Mouse (Mus musculus): ENCODE measurements around the gene Csnk2a1. TPM values are rescaled to one million over a fixed set of nuclear protein-coding genes. Genes with fewer than 3 reads are reported as not detected.

The Csnk2a1 gene
- 87.5 and 112 TPM in 2 replicates for polyA plus RNA-seq (2014; fragmentation: Nextera tagmentation; extraction: Ambion mirVana)

DNA sequence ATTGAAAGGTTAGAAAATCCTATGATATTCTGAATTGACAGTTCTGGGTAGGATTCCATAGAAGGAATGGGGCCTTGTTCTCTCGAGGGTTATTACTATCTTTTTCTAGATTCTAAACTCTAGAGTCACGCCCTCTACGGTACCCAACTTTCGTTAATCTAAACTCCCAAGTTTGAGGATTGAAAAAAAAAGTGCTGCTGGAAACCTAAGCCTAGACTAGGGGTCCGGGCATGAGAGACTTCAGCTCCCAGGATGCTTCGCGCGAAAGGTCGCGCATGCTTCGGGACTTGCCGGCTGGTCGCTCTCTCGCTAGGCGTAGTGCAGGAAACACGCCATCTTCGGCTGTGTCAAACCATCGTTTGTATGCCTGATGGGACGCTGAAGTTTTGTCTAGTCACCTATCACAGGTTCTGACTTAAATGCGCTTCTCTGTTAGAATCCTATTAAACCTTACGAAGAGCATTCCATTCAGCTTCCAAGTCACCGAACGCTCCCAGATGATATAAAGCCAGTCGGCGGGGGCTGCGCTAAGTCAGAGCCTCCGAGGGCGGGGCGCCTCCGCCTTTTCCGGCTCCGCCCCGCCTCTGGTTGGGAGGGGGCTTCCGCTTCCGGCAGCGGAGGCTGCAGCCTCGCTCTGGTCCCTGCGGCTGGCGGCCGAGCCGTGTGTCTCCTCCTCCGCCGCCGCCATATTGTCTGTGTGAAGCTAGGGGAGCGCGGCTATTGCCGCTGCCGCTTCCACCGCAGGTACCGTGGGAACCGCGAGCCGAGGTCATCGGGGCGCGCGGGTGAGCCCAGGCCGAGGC lies at the start of gene Csnk2a1:
Csnk2a1 (plus strand) TSS at position 592 of the 803 bp plus-strand sequence.
- Histone ChIP-seq H3K4me2 (ENCODE audit: low read length) (peak within 1 kb of the TSS; percentile 77), H3K4me1 (replicated peaks; ENCODE audit: control insufficient read depth, insufficient read depth, low read length) (peaks cover 11% of the 10 kb centered on the region), H3K27me3 (replicated peaks; ENCODE audit: control insufficient read depth, insufficient read depth, low read length) (no peaks in the 10 kb centered on the region), H3K36me3 (ENCODE audit: control insufficient read depth, insufficient read depth, low read length) (no peaks in the 10 kb centered on the region), H3K4me3 (ENCODE audit: low read depth, low read length) (peak within 1 kb of the TSS; percentile 89), H3K9me3 (ENCODE audit: control insufficient read depth, low read length) (no peaks in the 10 kb centered on the region), H3K27ac (ENCODE audit: low read depth) (peak within 1 kb of the TSS; percentile 96), H3K9ac (ENCODE audit: low read length) (peak within 1 kb of the TSS; percentile 82)
- under 1% methylated on average over 58 of the region's 58 CpGs for WGBS
- DNase-seq (ENCODE audit: low spot score) (peak; percentile 94), ATAC-seq (replicated peaks; ENCODE audit: low FRiP score, low TSS enrichment, low read depth) (peak; percentile 97)

DNA sequence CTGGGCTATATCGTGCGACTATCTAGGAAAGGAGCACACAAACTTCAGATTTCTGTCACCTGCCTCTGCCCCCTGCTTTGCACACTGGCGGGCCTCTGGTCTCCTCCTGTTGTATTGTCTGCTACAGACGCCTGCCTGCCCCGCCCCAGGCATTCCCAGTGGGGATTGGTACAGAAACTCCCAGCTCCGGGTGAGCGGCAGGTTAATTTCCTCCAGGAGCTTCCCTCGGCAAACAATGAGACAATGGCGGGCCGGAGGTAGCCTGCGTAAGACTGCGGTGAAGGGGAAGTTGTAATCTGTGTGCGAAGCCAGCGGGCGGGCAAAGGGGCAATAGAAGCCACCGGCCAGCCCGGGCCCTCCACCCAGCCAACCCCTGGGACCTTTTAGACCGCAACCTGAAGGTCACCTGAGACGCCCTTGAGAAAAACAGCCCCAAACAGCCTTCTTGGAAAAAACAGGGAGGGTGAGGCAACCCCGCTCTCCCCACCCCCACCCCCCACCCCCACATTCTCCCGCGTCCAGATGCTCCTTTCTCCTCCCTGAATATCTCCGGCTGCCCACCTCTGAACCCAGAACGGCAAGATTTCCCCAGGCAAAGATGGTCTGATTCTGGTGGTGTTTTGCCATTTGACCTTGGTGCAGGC lies 49.4 kb upstream of the Csnk2a1 start:
- ATAC-seq (replicated peaks; ENCODE audit: low FRiP score, low TSS enrichment, low read depth): peak; percentile 70
- H3K27me3 ChIP-seq (replicated peaks; ENCODE audit: control insufficient read depth, insufficient read depth, low read length): no peaks in the 10 kb centered on the region
- peak overlapping the region; percentile 41 for H3K4me2 ChIP-seq (ENCODE audit: low read length)
- no peak for DNase-seq (ENCODE audit: low spot score)
- no peaks in the 10 kb centered on the region for H3K4me1 ChIP-seq (replicated peaks; ENCODE audit: control insufficient read depth, insufficient read depth, low read length)
- H3K4me3 ChIP-seq (ENCODE audit: low read depth, low read length): no peak overlapping the region
- no peak overlapping the region for H3K27ac ChIP-seq (ENCODE audit: low read depth)
- WGBS: 16% methylated on average over 24 of the region's 24 CpGs
- no peaks in the 10 kb centered on the region for H3K9me3 ChIP-seq (ENCODE audit: control insufficient read depth, low read length)
- H3K9ac ChIP-seq (ENCODE audit: low read length): 0 out of 2 replicates have a peak overlapping the region, but pooled peaks have one; percentile 7
- no peaks in the 10 kb centered on the region for H3K36me3 ChIP-seq (ENCODE audit: control insufficient read depth, insufficient read depth, low read length)

DNA sequence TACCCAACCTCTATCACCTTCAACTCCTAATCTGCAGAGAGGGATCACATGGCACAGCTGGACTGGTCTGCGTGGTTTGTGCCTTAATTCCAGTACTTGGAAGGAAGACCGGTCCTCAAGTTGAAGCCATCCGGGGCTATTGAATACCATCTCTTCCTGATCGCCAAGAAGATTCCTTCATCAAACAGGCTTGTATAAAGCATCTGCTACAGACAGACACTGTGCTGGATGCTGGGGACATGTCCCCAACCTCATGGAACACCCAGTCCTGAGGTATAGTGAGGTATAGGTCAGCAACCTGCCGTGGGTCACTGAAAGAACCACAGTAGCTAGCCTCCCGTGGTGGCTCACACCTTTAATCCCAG lies 48.9 kb upstream of the Csnk2a1 start:
- DNase-seq (ENCODE audit: low spot score) (no peak), ATAC-seq (replicated peaks; ENCODE audit: low FRiP score, low TSS enrichment, low read depth) (no peak)
- H3K27ac ChIP-seq (ENCODE audit: low read depth): no peak overlapping the region
- H3K4me2 ChIP-seq (ENCODE audit: low read length): no peak overlapping the region
- WGBS: 75% methylated on average over 6 of the region's 6 CpGs
- H3K4me1 ChIP-seq (replicated peaks; ENCODE audit: control insufficient read depth, insufficient read depth, low read length): no peaks in the 10 kb centered on the region
- no peak overlapping the region for H3K9ac ChIP-seq (ENCODE audit: low read length)
- H3K4me3 ChIP-seq (ENCODE audit: low read depth, low read length): no peak overlapping the region
- H3K9me3 ChIP-seq (ENCODE audit: control insufficient read depth, low read length): no peaks in the 10 kb centered on the region
- no peaks in the 10 kb centered on the region for H3K36me3 ChIP-seq (ENCODE audit: control insufficient read depth, insufficient read depth, low read length)
- no peaks in the 10 kb centered on the region for H3K27me3 ChIP-seq (replicated peaks; ENCODE audit: control insufficient read depth, insufficient read depth, low read length)

DNA sequence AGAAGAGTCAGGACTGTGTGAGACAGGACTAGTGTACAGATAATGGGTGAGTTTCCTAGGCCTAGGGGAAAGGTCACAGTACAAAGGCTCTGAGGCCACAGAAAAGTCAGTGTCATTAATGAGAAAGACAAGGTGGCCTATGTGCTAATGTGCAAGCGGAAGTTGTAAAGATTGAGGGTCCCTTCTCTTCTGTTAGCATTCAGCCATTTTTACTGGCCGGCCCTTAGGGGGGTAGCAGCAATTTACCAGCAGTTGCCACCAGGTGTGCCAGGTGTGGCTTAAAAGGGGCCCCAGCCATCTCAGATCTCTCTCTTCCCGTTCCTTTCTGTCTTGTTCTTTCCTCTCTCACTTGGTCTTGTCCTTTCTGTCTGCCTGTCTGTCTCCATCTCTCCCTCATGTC lies 48.3 kb upstream of the Csnk2a1 start:
- no peaks in the 10 kb centered on the region for H3K27me3 ChIP-seq (replicated peaks; ENCODE audit: control insufficient read depth, insufficient read depth, low read length)

DNA sequence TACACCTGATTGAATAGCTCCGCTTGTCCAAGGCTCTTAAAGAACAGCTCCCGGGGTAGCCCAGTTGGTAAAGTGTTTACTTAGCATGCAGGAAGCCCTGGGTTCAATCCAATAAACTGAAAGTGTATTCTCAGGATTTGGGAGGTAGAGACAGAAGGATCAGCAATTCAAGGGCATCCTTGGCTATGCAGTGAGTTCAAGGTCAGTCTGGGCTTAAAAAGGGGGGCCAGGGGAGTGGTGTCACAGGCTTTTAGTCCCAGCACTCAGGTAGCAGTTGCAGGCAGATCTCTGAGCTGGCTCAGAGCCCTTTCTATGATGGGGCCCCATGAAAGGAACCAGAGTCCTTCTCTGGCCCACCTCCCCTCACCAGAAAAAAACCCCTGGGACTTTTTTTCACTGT lies 47.3 kb upstream of the Csnk2a1 start:
- DNase-seq (ENCODE audit: low spot score) (no peak), ATAC-seq (replicated peaks; ENCODE audit: low FRiP score, low TSS enrichment, low read depth) (no peak)
- H3K4me2 ChIP-seq (ENCODE audit: low read length): no peak overlapping the region
- WGBS: 74% methylated on average over 2 of the region's 2 CpGs
- H3K4me3 ChIP-seq (ENCODE audit: low read depth, low read length): no peak overlapping the region
- H3K4me1 ChIP-seq (replicated peaks; ENCODE audit: control insufficient read depth, insufficient read depth, low read length): no peaks in the 10 kb centered on the region
- no peaks in the 10 kb centered on the region for H3K9me3 ChIP-seq (ENCODE audit: control insufficient read depth, low read length)
- H3K27ac ChIP-seq (ENCODE audit: low read depth): no peak overlapping the region
- H3K9ac ChIP-seq (ENCODE audit: low read length): no peak overlapping the region
- H3K27me3 ChIP-seq (replicated peaks; ENCODE audit: control insufficient read depth, insufficient read depth, low read length): no peaks in the 10 kb centered on the region
- H3K36me3 ChIP-seq (ENCODE audit: control insufficient read depth, insufficient read depth, low read length): no peaks in the 10 kb centered on the region

More for the DNA sequence above, 48.3 kb upstream of the Csnk2a1 start:
- Histone ChIP-seq H3K27ac (ENCODE audit: low read depth) (no peak overlapping the region), H3K9ac (ENCODE audit: low read length) (no peak overlapping the region), H3K4me3 (ENCODE audit: low read depth, low read length) (no peak overlapping the region), H3K36me3 (ENCODE audit: control insufficient read depth, insufficient read depth, low read length) (no peaks in the 10 kb centered on the region), H3K4me1 (replicated peaks; ENCODE audit: control insufficient read depth, insufficient read depth, low read length) (no peaks in the 10 kb centered on the region), H3K9me3 (ENCODE audit: control insufficient read depth, low read length) (no peaks in the 10 kb centered on the region), H3K4me2 (ENCODE audit: low read length) (no peak overlapping the region)
- 88% methylated on average over 3 of the region's 3 CpGs for WGBS
- ATAC-seq (replicated peaks; ENCODE audit: low FRiP score, low TSS enrichment, low read depth) (no peak), DNase-seq (ENCODE audit: low spot score) (no peak)

DNA sequence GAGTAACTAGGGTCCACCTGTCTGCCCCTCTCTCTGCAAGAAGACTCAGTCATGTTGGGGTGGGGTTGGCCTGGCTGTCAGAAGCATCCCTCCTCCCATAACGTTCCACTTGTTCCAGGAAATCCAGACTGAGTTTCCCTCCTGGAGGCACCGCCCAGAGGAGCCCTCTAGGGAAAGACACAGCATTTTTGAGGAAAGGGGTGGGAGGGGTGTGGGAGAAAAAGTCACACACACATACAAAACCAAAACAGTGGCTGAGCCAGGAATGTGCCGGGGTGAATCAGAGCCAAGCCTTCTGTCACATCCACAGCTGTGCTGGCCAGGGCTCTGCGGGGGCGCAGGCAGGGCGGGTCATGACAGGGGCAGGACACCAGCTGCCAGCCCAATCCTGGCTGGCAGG lies 46.3 kb upstream of the Csnk2a1 start:
- WGBS: 47% methylated on average over 6 of the region's 6 CpGs
- Histone ChIP-seq H3K4me3 (ENCODE audit: low read depth, low read length) (no peak overlapping the region), H3K27ac (ENCODE audit: low read depth) (no peak overlapping the region), H3K36me3 (ENCODE audit: control insufficient read depth, insufficient read depth, low read length) (no peaks in the 10 kb centered on the region), H3K9ac (ENCODE audit: low read length) (no peak overlapping the region), H3K27me3 (replicated peaks; ENCODE audit: control insufficient read depth, insufficient read depth, low read length) (no peaks in the 10 kb centered on the region), H3K4me2 (ENCODE audit: low read length) (no peak overlapping the region), H3K4me1 (replicated peaks; ENCODE audit: control insufficient read depth, insufficient read depth, low read length) (no peaks in the 10 kb centered on the region), H3K9me3 (ENCODE audit: control insufficient read depth, low read length) (no peaks in the 10 kb centered on the region)
- no peak; the same call in 1 of the 2 replicates for ATAC-seq (replicated peaks; ENCODE audit: low FRiP score, low TSS enrichment, low read depth)
- DNase-seq (ENCODE audit: low spot score): no peak

DNA sequence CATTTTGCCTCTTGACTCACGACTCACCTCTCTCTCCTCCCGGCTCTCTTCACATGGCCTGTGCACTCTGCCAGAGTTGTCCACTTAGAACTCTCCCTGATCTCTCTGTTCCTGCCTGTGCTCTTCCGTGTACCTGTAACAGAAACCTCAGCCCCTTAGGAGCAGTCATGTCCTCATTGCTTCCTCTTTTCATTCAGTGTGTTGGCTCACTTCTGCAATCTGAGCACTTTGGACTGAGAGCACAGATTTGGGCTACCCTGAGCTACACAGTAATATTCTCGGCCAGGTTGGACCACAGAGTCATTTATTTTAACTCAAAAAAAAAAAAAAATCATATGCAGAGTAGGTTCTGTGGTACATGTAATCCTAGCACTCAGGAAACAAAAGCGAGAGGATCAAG lies 39.5 kb upstream of the Csnk2a1 start:
- DNase-seq (ENCODE audit: low spot score): no peak
- Histone ChIP-seq H3K36me3 (ENCODE audit: control insufficient read depth, insufficient read depth, low read length) (no peaks in the 10 kb centered on the region), H3K4me1 (replicated peaks; ENCODE audit: control insufficient read depth, insufficient read depth, low read length) (no peaks in the 10 kb centered on the region), H3K9me3 (ENCODE audit: control insufficient read depth, low read length) (no peaks in the 10 kb centered on the region), H3K27ac (ENCODE audit: low read depth) (no peak overlapping the region), H3K27me3 (replicated peaks; ENCODE audit: control insufficient read depth, insufficient read depth, low read length) (no peaks in the 10 kb centered on the region), H3K4me2 (ENCODE audit: low read length) (no peak overlapping the region), H3K4me3 (ENCODE audit: low read depth, low read length) (no peak overlapping the region), H3K9ac (ENCODE audit: low read length) (no peak overlapping the region)
- 79% methylated on average over 5 of the region's 5 CpGs for WGBS
- no peak for ATAC-seq (replicated peaks; ENCODE audit: low FRiP score, low TSS enrichment, low read depth)

DNA sequence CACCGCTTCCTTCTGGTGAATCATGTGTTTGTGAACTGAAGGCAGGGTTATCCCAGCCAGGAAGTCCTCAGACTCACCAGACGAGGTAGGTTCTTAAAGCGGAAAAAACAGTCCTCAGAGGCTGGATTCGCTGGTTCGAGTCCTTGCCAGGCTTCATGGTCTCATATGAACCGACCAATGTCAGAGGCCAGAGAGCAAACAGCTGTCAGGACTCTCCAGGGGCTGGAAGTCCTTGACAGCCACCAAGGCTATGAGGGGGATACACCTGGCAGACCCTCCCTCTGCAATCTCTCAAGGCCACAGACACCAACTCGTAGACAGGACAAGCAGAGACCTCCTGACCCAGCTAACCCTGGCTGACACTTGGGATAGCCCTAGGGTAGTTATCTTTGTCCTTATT lies 37.4 kb upstream of the Csnk2a1 start:
- no peaks in the 10 kb centered on the region for H3K4me1 ChIP-seq (replicated peaks; ENCODE audit: control insufficient read depth, insufficient read depth, low read length)
- no peak overlapping the region for H3K27ac ChIP-seq (ENCODE audit: low read depth)
- no peak for ATAC-seq (replicated peaks; ENCODE audit: low FRiP score, low TSS enrichment, low read depth)
- no peak overlapping the region for H3K9ac ChIP-seq (ENCODE audit: low read length)
- H3K4me3 ChIP-seq (ENCODE audit: low read depth, low read length): no peak overlapping the region
- H3K27me3 ChIP-seq (replicated peaks; ENCODE audit: control insufficient read depth, insufficient read depth, low read length): no peaks in the 10 kb centered on the region
- no peak for DNase-seq (ENCODE audit: low spot score)
- no peaks in the 10 kb centered on the region for H3K9me3 ChIP-seq (ENCODE audit: control insufficient read depth, low read length)
- no peaks in the 10 kb centered on the region for H3K36me3 ChIP-seq (ENCODE audit: control insufficient read depth, insufficient read depth, low read length)
- WGBS: 64% methylated on average over 7 of the region's 7 CpGs
- H3K4me2 ChIP-seq (ENCODE audit: low read length): no peak overlapping the region
